Mouse (Mus musculus): Measurements from ENCODE around the gene Ogfrl1.
A peak's percentile ranks its signal among the peaks of the same experiment; 100 is the strongest.
"Not testable (repeated sequence)": the region's sequence is repeated elsewhere in the genome, so short reads cannot be mapped to it uniquely, and the experiment has no call there.

The Ogfrl1 gene

GRCm38 (mm10) chr1:23397623-23398022 lies at the start of gene Ogfrl1:
TSS of gene Ogfrl1 (minus strand) at chr1:23397772.
- no peak for DNase-seq (ENCODE audit: low spot score in 2 of 2)

- DNase-seq (ENCODE audit: low spot score in 2 of 2), result no peak
Observed at GRCm38 (mm10) chr1:23445736-23446424, 48.3 kb upstream of the Ogfrl1 start.

GRCm38 (mm10) chr1:23433612-23434011 lies 36.0 kb upstream of the Ogfrl1 start:
- no peak for DNase-seq (ENCODE audit: low spot score in 2 of 2)

- DNase-seq (ENCODE audit: low spot score in 2 of 2), result no peak
Observed at GRCm38 (mm10) chr1:23426447-23426846, 28.9 kb upstream of the Ogfrl1 start.

- DNase-seq (ENCODE audit: low spot score in 2 of 2), result no peak
Observed at GRCm38 (mm10) chr1:23418941-23419340, 21.4 kb upstream of the Ogfrl1 start.

- no peak for DNase-seq (ENCODE audit: low spot score in 2 of 2)
Observed at GRCm38 (mm10) chr1:23418059-23418458, 20.5 kb upstream of the Ogfrl1 start.

GRCm38 (mm10) chr1:23417562-23417961 lies 20.0 kb upstream of the Ogfrl1 start:
- DNase-seq (ENCODE audit: low spot score in 2 of 2), result no peak

- no peak for DNase-seq (ENCODE audit: low spot score in 2 of 2)
Observed at GRCm38 (mm10) chr1:23411533-23411932, 14.0 kb upstream of the Ogfrl1 start.

GRCm38 (mm10) chr1:23409960-23410359 lies 12.4 kb upstream of the Ogfrl1 start:
- DNase-seq (ENCODE audit: low spot score in 2 of 2), result peak; percentile 8 to 12

- DNase-seq (ENCODE audit: low spot score in 2 of 2), result no peak
Observed at GRCm38 (mm10) chr1:23402401-23402800, 4.8 kb upstream of the Ogfrl1 start.

GRCm38 (mm10) chr1:23399552-23399951 lies 2.0 kb upstream of the Ogfrl1 start:
- no peak for DNase-seq (ENCODE audit: low spot score in 2 of 2)

GRCm38 (mm10) chr1:23394356-23394755 lies 3.2 kb downstream of the Ogfrl1 start:
- not testable (repeated sequence) for DNase-seq (ENCODE audit: low spot score in 2 of 2)

GRCm38 (mm10) chr1:23391744-23392143 lies 5.8 kb downstream of the Ogfrl1 start:
- no peak for DNase-seq (ENCODE audit: low spot score in 2 of 2)

GRCm38 (mm10) chr1:23384326-23384725 lies 13.2 kb downstream of the Ogfrl1 start:
- DNase-seq (ENCODE audit: low spot score in 2 of 2), result no peak

- peak; percentile 89 to 92 for DNase-seq (ENCODE audit: low spot score in 2 of 2)
Observed at GRCm38 (mm10) chr1:23382806-23383653, 14.5 kb downstream of the Ogfrl1 start.

GRCm38 (mm10) chr1:23382461-23382805 lies 15.1 kb downstream of the Ogfrl1 start:
- DNase-seq (ENCODE audit: low spot score in 2 of 2), result peak; percentile 21 to 23

- DNase-seq (ENCODE audit: low spot score in 2 of 2), result no peak
Observed at GRCm38 (mm10) chr1:23382037-23382436, 15.5 kb downstream of the Ogfrl1 start.

- peak; percentile 39 to 53 for DNase-seq (ENCODE audit: low spot score in 2 of 2)
Observed at GRCm38 (mm10) chr1:23379911-23380740, 17.4 kb downstream of the Ogfrl1 start.

GRCm38 (mm10) chr1:23379321-23379720 lies 18.3 kb downstream of the Ogfrl1 start:
- no peak for DNase-seq (ENCODE audit: low spot score in 2 of 2)

GRCm38 (mm10) chr1:23377572-23377971 lies 20.0 kb downstream of the Ogfrl1 start:
- DNase-seq (ENCODE audit: low spot score in 2 of 2), result no peak

GRCm38 (mm10) chr1:23374156-23374555 lies 23.4 kb downstream of the Ogfrl1 start:
- DNase-seq (ENCODE audit: low spot score in 2 of 2), result no peak

- DNase-seq (ENCODE audit: low spot score in 2 of 2), result no peak
Observed at GRCm38 (mm10) chr1:23365614-23366013, 32.0 kb downstream of the Ogfrl1 start.

Data from right cerebral cortex, adult 2 months (tissue).